Mouse (Mus musculus) lung, adult 2 months (tissue): ENCODE data around the gene Dscam.

Source experiments
- CTCF ChIP-seq: fragments of 200-500 bp; IDR thresholded peaks from 2 replicates; pipeline ENCODE4 v1.5.1; 2011; ENCODE audit warnings: mild to moderate bottlenecking, low read length, control low read depth; ENCODE audit not compliant: insufficient read depth
- POLR2A ChIP-seq: fragments of 200-500 bp; IDR thresholded peaks from 2 replicates; pipeline ENCODE4 v1.6.1; 2011; ENCODE audit warnings: low read depth, mild to moderate bottlenecking, control low read depth, low read length, borderline replicate concordance; ENCODE audit errors: extremely low read depth

DNA sequence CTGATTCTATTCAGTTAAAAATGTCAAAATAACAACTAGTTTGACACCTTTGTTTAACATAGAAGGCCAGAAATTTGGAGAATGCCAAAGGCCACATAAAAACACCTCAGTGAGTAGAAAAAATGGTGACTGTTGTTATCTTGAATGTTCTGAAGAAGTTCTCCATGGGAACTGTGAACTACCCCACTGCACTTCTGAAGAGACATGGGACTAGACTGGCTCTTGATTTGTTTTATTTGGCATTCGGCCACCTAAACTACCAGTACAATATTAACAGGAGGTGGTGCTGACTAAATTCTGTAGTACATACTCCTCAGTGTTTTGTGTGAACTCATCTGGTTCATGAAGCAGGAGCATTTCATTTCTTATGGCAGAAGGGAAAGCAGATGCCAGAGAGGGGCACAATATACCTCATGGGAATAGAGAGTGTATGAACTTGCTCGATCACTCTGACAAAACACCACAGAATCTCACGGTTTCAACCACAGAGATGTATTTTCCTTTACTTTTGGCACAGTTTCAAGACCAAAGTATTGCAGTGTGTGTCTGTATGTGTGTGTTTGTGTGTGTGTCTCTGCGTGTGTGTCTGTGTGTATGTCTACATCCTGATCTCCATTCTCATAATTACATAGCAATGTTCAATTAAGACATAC is 94.5 kb downstream of the Dscam start:
- TF ChIP-seq POLR2A (no peak), CTCF (no peak)
